Mouse (Mus musculus) erythroblast, embryonic 14.5 days (primary cell): ENCODE results near the gene Psap.

Experiments used
- GATA1 ChIP-seq: IDR thresholded peaks from 2 replicates; pipeline ENCODE4 v1.6.1; 2012; ENCODE audit warnings: low read length, inconsistent platforms, mixed read lengths
- TAL1 ChIP-seq: IDR thresholded peaks from 3 replicates; pipeline ENCODE4 v1.6.1; 2012; ENCODE audit warnings: low read length, inconsistent platforms, mixed read lengths

DNA sequence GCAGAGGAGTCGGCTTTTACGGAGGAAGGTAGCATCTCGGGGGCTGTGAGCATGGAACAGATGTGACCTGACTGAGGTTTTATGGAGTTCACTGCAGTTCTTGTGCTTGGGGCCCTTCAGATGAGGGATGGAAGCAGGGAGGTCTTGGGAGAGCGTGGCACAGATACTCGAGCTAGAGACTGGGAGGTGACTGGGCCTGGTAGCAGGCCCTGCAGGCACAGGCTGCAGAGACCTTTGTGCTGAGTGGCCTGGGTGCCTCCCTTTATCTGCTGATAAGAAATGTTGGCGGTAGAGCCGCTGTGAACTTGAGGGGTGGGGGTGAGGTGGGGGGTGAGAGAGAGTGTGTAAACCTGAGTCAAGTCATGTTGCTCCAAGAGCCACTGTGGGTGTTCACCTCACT lies 57.2 kb downstream of the Psap start:
- no peak for TF ChIP-seq GATA1
- no peak for TF ChIP-seq TAL1
